Mouse (Mus musculus) midbrain, embryonic 12.5 days (tissue): ENCODE results near the gene Ccdc155. TPM values are rescaled to one million over a fixed set of nuclear protein-coding genes. Genes with fewer than 3 reads are reported as not detected.

Experiments
- ATAC-seq: fragments of 200-750 bp; cut with Nextera tagmentation; 2 replicates; pipeline ENCODE4 v1.8.0; 2017; ENCODE audit warnings: low read depth, moderate TSS enrichment, moderate library complexity; ENCODE audit not compliant: low FRiP score
- H3K27ac ChIP-seq: fragments of 300-500 bp; sonication (generic); replicated peaks from 2 replicates; pipeline ENCODE4 v1.5.1; 2016; ENCODE audit warnings: mild to moderate bottlenecking
- H3K27me3 ChIP-seq: fragments of 300-500 bp; sonication (generic); 2 replicates; pipeline ENCODE4 v1.6.1; 2016; ENCODE audit warnings: mild to moderate bottlenecking
- H3K36me3 ChIP-seq: fragments of 300-500 bp; sonication (generic); 2 replicates; pipeline ENCODE4 v1.6.1; 2016
- H3K4me1 ChIP-seq: fragments of 300-500 bp; sonication (generic); 2 replicates; pipeline ENCODE4 v1.6.1; 2016
- H3K4me2 ChIP-seq: fragments of 300-500 bp; sonication (generic); replicated peaks from 2 replicates; pipeline ENCODE4 v1.6.1; 2016; ENCODE audit warnings: mild to moderate bottlenecking, moderate library complexity
- H3K4me3 ChIP-seq: fragments of 300-500 bp; sonication (generic); 2 replicates; pipeline ENCODE4 v1.5.1; 2016; ENCODE audit warnings: mild to moderate bottlenecking
- H3K9ac ChIP-seq: fragments of 300-500 bp; sonication (generic); replicated peaks from 2 replicates; pipeline ENCODE4 v1.6.1; 2016; ENCODE audit warnings: mild to moderate bottlenecking, moderate library complexity
- H3K9me3 ChIP-seq: fragments of 300-500 bp; sonication (generic); 2 replicates; pipeline ENCODE4 v1.6.1; 2016; ENCODE audit warnings: mild to moderate bottlenecking
- WGBS: fragments of 180-500 bp; shearing (Covaris S2); methylation state at CpG from one replicate; pipeline ENCODE4 v1.1.7; 2016; 5-methylcytosine and 5-hydroxymethylcytosine counted together
- polyA plus RNA-seq: library from polyadenylated mRNA; unstranded; fragments of >200 nt; fragmentation: Nextera tagmentation; extraction: Ambion mirVana; gene quantifications from 2 replicates; pipeline ENCODE4 v1.2.1, GENCODE M21; 2016

The Ccdc155 gene
- polyA plus RNA-seq, 1 experiment from 2014 or later: 0.63 TPM

DNA sequence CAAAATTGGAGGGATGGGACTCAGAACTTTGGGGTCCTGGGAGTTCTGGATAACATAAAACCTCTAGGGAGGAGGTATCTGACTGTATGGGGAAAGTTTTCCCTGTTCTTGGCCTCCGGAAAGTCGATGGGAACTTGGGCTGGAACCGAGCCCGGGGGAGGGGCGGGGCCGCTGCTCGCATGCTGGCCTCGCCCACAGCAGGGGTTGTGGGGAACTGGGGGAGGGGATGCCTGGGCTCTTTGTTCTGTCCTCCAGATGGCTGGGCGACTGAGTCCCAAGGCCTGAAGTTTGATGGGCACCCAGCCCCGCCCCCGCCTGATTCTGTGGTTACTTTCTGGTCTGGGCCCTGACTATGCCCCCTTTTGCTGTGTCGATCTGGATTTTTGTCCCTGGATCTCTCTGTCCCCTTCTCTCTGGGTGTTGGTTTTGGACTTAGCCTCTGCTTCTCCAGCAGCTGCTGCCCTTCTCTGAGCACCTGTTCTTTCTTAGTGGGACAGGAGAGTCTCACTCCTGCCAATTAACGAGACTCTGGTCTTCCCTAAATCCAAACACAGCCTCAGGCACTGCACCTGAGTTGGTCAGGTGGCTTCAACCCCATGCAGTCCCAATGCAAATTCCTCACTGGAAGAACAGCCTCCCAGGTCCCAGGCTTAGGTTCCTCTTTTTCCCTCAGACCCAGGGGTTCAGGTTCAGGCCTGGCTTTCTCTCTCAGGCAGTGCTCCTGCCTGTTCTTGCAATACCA lies 11.9 kb upstream of the Ccdc155 start:
- peaks cover 36% of the 10 kb centered on the region for H3K4me1 ChIP-seq
- peak overlapping the region; percentile 66 for H3K4me3 ChIP-seq
- peaks cover 39% of the 10 kb centered on the region for H3K36me3 ChIP-seq
- peak overlapping the region; percentile 94 for H3K9ac ChIP-seq
- H3K4me2 ChIP-seq: peak overlapping the region; percentile 81
- peak overlapping the region; percentile 94 for H3K27ac ChIP-seq
- H3K27me3 ChIP-seq: peaks cover 20% of the 10 kb centered on the region
- 1% methylated on average over 13 of the region's 13 CpGs for WGBS
- H3K9me3 ChIP-seq: no peaks in the 10 kb centered on the region
- peak; percentile 90 for ATAC-seq

DNA sequence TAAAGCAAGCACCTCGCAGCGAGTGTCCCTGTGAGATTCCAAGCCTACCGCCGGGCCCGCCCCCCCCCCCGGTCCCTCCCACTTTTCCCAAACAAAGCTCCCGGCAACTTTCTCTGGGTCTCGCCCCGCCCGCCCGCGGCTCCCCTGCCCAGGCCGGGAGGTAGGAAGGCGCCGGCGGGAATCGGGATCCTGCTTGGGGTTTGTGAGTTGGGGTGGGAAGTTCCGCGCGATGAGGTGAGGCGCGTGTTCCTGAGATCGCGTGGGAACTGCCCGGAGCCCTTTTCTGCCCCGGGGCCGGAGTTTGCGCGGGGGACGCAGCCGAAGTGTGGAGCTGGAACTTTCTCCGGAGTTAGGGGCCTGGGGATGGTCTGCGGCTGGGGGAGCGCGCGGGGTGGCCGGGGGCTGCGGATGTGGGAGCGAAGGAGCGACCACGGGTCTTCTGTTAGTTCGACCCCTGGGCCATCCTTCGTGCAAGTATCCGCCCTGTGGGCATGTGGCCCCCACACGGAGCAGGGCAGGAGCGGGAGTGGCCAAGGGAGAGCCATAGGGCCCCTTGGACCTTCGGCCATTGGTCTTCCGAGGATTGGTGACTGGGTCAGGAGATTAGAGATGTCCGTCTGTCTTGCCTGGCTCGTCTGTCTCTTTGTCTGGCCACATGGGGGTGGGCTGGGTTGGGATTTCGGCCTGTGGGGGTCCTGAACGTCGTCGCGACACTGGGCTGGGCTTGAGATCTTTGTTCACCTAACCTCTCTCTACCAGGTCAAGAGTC lies 11.2 kb upstream of the Ccdc155 start, which contains the start of gene Tead2:
Tead2 (plus strand) TSS at position 81 of the 769 bp plus-strand sequence.
- H3K36me3 ChIP-seq: peaks cover 32% of the 10 kb centered on the region
- no peaks in the 10 kb centered on the region for H3K9me3 ChIP-seq
- peaks cover 36% of the 10 kb centered on the region for H3K4me1 ChIP-seq
- H3K4me2 ChIP-seq: peak within 1 kb of the TSS; percentile 81
- peaks cover 27% of the 10 kb centered on the region for H3K27me3 ChIP-seq
- peak within 1 kb of the TSS; percentile 94 for H3K27ac ChIP-seq
- under 1% methylated on average over 55 of the region's 55 CpGs for WGBS
- peak; percentile 73 for ATAC-seq
- H3K9ac ChIP-seq: peak within 1 kb of the TSS; percentile 94
- peak within 1 kb of the TSS; percentile 66 for H3K4me3 ChIP-seq

DNA sequence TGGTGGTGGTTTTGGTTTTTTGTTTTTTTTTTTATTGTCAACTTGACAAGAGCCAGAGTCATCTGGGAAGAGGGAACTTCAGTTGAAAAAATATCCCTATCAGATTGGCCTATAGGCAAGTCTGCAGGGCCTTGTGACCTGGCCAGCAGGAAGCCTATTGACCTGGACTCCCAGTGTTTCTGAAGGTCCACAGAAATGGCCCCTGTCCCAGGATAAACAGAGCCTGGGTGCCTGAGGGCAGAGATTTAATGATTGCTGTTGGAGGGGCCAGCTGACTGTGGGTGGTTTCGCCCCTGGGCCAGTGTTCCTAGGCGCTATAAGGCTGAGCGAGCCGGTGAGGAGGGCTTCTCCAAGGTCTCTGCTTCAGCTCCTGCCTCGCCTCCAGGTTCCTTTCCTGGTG lies 9.0 kb upstream of the Ccdc155 start:
- Histone ChIP-seq H3K9ac (no peak overlapping the region), H3K9me3 (no peaks in the 10 kb centered on the region), H3K27me3 (peaks cover 47% of the 10 kb centered on the region), H3K4me3 (no peak overlapping the region), H3K36me3 (peaks cover 10% of the 10 kb centered on the region), H3K4me1 (peaks cover 29% of the 10 kb centered on the region), H3K4me2 (no peak overlapping the region), H3K27ac (no peak overlapping the region)
- 65% methylated on average over 5 of the region's 5 CpGs for WGBS
- ATAC-seq: no peak

DNA sequence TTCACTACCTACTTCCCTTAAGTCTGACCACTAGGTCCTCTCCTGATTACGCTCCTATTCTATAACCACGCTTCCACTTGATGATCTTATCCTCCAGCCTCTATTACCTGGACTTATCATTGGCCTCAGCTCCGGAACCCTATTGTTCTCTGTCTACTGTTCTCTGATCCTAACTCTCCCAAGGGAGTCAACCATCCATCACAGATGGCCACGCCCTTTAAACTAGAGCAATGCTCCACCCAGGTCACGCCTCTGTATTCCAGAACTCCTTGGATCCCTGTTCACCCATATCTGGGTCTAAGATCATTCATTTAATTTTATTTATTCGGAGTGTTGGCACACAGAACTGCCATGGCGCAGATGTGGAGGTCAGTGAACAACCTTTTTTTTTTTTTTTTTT lies 7.7 kb upstream of the Ccdc155 start:
- H3K4me3 ChIP-seq: no peak overlapping the region

GRCm38 (mm10) chr7:45211851-45212251 lies 7.2 kb upstream of the Ccdc155 start, which contains the start of gene Dkkl1:
Dkkl1 (minus strand) TSS chr7:45212147.
- no peak for ATAC-seq
- Histone ChIP-seq H3K36me3 (no peaks in the 10 kb centered on the region), H3K4me2 (no peak within 1 kb of the TSS; the same call in 1 of the 2 replicates), H3K27ac (no peak within 1 kb of the TSS), H3K9ac (no peak within 1 kb of the TSS), H3K27me3 (peaks cover 47% of the 10 kb centered on the region), H3K4me1 (peaks cover 11% of the 10 kb centered on the region), H3K4me3 (no peak within 1 kb of the TSS), H3K9me3 (no peaks in the 10 kb centered on the region)
- WGBS: 7% methylated on average over 17 of the region's 17 CpGs

More for the DNA sequence above, 7.7 kb upstream of the Ccdc155 start:
- H3K36me3 ChIP-seq: no peaks in the 10 kb centered on the region
- 75% methylated on average over 7 of the region's 7 CpGs for WGBS
- H3K9me3 ChIP-seq: no peaks in the 10 kb centered on the region
- no peak overlapping the region for H3K27ac ChIP-seq
- H3K27me3 ChIP-seq: peaks cover 47% of the 10 kb centered on the region
- ATAC-seq: no peak
- H3K9ac ChIP-seq: no peak overlapping the region
- H3K4me1 ChIP-seq: peaks cover 16% of the 10 kb centered on the region
- H3K4me2 ChIP-seq: no peak overlapping the region

GRCm38 (mm10) chr7:45211070-45211469 lies 6.4 kb upstream of the Ccdc155 start:
- Histone ChIP-seq H3K36me3 (no peaks in the 10 kb centered on the region), H3K27ac (no peak overlapping the region), H3K9ac (no peak overlapping the region), H3K27me3 (peaks cover 49% of the 10 kb centered on the region), H3K9me3 (no peaks in the 10 kb centered on the region), H3K4me2 (no peak overlapping the region), H3K4me3 (no peak overlapping the region), H3K4me1 (peaks cover 5% of the 10 kb centered on the region; the same call in 1 of the 2 replicates)
- WGBS: 78% methylated on average over 10 of the region's 10 CpGs
- ATAC-seq: no peak

DNA sequence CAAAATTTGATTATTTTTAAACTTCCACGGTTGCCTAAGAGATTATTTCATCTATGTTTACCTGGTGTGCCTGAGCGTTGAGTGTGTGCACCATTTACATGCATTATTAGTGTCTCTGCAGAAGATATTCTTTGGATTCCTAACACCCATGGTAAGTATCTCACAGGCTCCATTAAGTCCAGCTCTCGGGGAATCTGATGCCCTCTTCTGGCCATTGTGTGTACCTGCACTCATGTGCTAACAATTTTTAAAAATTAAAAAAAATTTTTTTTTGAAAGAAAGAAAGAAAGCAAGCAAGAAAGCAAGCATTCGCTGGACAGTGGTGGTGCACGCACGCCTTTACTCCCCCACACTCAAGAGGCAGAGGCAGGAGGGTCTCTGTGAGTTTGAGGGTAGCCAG lies 3.6 kb upstream of the Ccdc155 start:
- no peak for ATAC-seq
- Histone ChIP-seq H3K27me3 (peaks cover 53% of the 10 kb centered on the region), H3K4me1 (peaks cover 3% of the 10 kb centered on the region; the same call in 1 of the 2 replicates), H3K27ac (no peak overlapping the region), H3K9ac (no peak overlapping the region), H3K36me3 (no peaks in the 10 kb centered on the region), H3K9me3 (no peaks in the 10 kb centered on the region), H3K4me2 (no peak overlapping the region), H3K4me3 (no peak overlapping the region)
- 83% methylated on average over 6 of the region's 6 CpGs for WGBS

- Histone ChIP-seq H3K27me3 (peaks cover 31% of the 10 kb centered on the region), H3K27ac (no peak overlapping the region), H3K4me3 (no peak overlapping the region), H3K36me3 (no peaks in the 10 kb centered on the region), H3K4me2 (no peak overlapping the region), H3K9ac (no peak overlapping the region), H3K4me1 (peaks cover 8% of the 10 kb centered on the region; the same call in 1 of the 2 replicates), H3K9me3 (no peaks in the 10 kb centered on the region)
- 65% methylated on average over 10 of the region's 10 CpGs for WGBS
- ATAC-seq: no peak
Observed at GRCm38 (mm10) chr7:45202654-45203053, 2.0 kb downstream of the Ccdc155 start.

GRCm38 (mm10) chr7:45198961-45199360 lies 5.7 kb downstream of the Ccdc155 start:
- no peak overlapping the region for H3K27ac ChIP-seq
- H3K4me2 ChIP-seq: no peak overlapping the region
- 84% methylated on average over 11 of the region's 11 CpGs for WGBS
- peaks cover 30% of the 10 kb centered on the region for H3K27me3 ChIP-seq
- no peak overlapping the region for H3K4me3 ChIP-seq
- ATAC-seq: no peak
- H3K9ac ChIP-seq: no peak overlapping the region
- H3K4me1 ChIP-seq: peaks cover 8% of the 10 kb centered on the region; the same call in 1 of the 2 replicates
- H3K36me3 ChIP-seq: no peaks in the 10 kb centered on the region
- H3K9me3 ChIP-seq: no peaks in the 10 kb centered on the region

DNA sequence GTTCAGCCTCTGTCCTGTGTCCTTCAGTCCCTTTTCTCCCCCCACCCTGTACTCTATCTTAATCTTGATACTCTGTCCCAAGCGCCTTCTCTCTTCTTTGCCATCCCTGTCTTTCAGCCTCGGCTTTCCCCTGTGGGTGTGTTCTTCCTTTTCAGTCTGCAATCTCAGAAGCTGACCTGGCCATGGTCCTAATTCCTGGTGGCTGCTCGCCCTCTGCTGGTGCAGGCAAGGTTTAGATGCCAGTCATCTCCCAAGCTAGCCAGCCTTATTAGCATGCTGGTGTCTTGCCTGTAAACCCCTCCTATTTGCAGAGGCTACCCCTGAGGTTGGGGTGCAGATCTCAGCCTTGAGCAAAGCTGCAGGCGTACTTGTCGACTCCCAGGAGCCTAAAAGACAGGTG lies 6.3 kb downstream of the Ccdc155 start:
- Histone ChIP-seq H3K4me1 (peaks cover 8% of the 10 kb centered on the region; the same call in 1 of the 2 replicates), H3K27ac (no peak overlapping the region), H3K27me3 (peaks cover 24% of the 10 kb centered on the region), H3K36me3 (no peaks in the 10 kb centered on the region), H3K9ac (no peak overlapping the region), H3K4me2 (no peak overlapping the region), H3K4me3 (no peak overlapping the region), H3K9me3 (no peaks in the 10 kb centered on the region)
- ATAC-seq: peak; percentile 48; the same call in 1 of the 2 replicates
- WGBS: 16% methylated on average over 5 of the region's 5 CpGs

GRCm38 (mm10) chr7:45196994-45197393 lies 7.7 kb downstream of the Ccdc155 start:
- no peak overlapping the region for H3K27ac ChIP-seq
- no peak for ATAC-seq
- H3K27me3 ChIP-seq: peaks cover 12% of the 10 kb centered on the region; the same call in 1 of the 2 replicates
- no peak overlapping the region for H3K9ac ChIP-seq
- WGBS: 69% methylated on average over 5 of the region's 5 CpGs
- H3K4me2 ChIP-seq: no peak overlapping the region
- peaks cover 8% of the 10 kb centered on the region; the same call in 1 of the 2 replicates for H3K4me1 ChIP-seq
- no peaks in the 10 kb centered on the region for H3K36me3 ChIP-seq
- H3K9me3 ChIP-seq: no peaks in the 10 kb centered on the region
- H3K4me3 ChIP-seq: no peak overlapping the region

- ATAC-seq: no peak
- no peaks in the 10 kb centered on the region for H3K36me3 ChIP-seq
- H3K4me2 ChIP-seq: no peak overlapping the region
- H3K4me3 ChIP-seq: no peak overlapping the region
- H3K4me1 ChIP-seq: peaks cover 11% of the 10 kb centered on the region; the same call in 1 of the 2 replicates
- no peak overlapping the region for H3K27ac ChIP-seq
- H3K9me3 ChIP-seq: no peaks in the 10 kb centered on the region
- no peak overlapping the region for H3K9ac ChIP-seq
- WGBS: 85% methylated on average over 4 of the region's 4 CpGs
- H3K27me3 ChIP-seq: peaks cover 20% of the 10 kb centered on the region
Observed at GRCm38 (mm10) chr7:45196176-45196535, 8.5 kb downstream of the Ccdc155 start.
